Mouse (Mus musculus): ENCODE measurements around the gene Milr1.
A peak's percentile ranks its signal among the peaks of the same experiment; 100 is the strongest.
"Not testable (repeated sequence)": the region's sequence is repeated elsewhere in the genome, so short reads cannot be mapped to it uniquely, and the experiment has no call there.

DNA sequence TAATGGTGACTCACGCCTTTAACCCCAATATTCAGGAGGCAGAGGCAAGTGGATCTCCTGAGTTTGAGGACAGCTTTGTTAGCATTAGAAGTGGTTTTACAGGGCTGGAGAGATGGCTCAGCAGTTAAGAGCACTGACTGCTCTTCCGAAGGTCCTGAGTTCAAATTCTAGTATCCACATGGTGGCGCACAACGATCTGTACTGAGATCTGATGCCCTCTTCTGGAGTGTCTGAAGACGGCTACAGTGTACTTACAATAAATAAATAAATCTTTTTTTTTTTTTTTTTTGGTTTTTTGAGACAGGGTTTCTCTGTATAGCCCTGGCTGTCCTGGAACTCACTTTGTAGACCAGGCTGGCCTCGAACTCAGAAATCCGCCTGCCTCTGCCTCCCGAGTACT is 10.3 kb upstream of the Milr1 start:
- peak; percentile 6; the same call in 1 of the 2 replicates for TF ChIP-seq CTCF (IDR thresholded peaks at IDR 0.05; ENCODE audit: low read depth)
- not testable (repeated sequence) for TF ChIP-seq EP300 (IDR thresholded peaks at IDR 0.05; ENCODE audit: low read depth)
